Mouse (Mus musculus): ENCODE results near the gene Slc12a8. TPM values are rescaled to one million over a fixed set of nuclear protein-coding genes. Genes with fewer than 3 reads are reported as not detected.

Slc12a8 gene
- total RNA-seq, 2 experiments from 2014 or later, result 1.3 to 1.5 TPM

GRCm38 (mm10) chr16:33537499-33538225, 20.5 kb downstream of the Slc12a8 start:
- intact Hi-C loops (cut with DNase I), result no loop called here
- DNase-seq, result peak; percentile 45

GRCm38 (mm10) chr16:33544346-33544745, 27.2 kb downstream of the Slc12a8 start:
- intact Hi-C loops (cut with DNase I), result no loop called here
- DNase-seq, result no peak

DNA sequence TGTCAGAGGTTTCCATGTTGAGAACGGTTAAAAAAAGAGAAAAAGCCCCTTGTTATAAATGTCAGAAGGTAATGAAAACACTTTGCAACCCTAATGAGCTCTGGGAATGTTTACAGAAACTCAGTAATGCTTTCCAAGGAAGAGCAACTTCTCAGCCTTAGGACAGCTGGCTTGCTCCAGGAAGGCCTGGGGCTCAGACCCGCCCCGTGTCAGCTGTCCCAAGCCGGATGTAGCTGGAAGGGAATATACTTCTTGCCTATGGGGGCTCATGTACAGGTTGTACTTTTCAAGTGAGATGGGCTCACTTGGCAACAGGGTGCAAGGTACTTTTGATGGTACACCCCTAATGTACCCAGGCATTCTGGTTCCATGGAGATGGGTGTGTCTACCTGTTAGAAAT, 28.4 kb downstream of the Slc12a8 start:
- intact Hi-C loops (cut with DNase I), result no loop called here
- DNase-seq, result no peak

- DNase-seq, result peak; percentile 46
- intact Hi-C loops (cut with DNase I), result no loop called here
Measured at GRCm38 (mm10) chr16:33553689-33554342, 36.7 kb downstream of the Slc12a8 start.

DNA sequence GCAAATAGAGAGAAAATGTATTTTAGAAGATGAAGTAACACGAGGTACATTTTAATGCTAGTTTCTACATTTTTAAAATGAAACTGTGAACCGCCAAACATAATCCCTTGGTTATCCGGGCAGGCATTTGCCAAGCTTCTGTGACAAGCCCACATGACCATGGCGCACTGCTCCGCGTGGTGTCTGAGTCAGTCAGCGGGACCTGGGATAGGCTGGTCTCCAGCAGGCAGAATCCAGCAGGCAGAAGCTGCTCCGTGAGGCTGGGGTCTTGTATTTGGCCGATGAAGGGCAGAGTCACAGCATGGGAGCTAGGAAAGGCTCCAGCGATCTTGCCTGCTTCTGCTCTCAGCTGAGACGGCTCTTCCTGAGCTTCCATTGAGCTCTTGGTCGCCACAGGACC, 41.0 kb downstream of the Slc12a8 start:
- intact Hi-C loops (cut with DNase I), result no loop called here

GRCm38 (mm10) chr16:33560281-33560680, 43.2 kb downstream of the Slc12a8 start:
- intact Hi-C loops (cut with DNase I), result no loop called here
- DNase-seq, result peak; percentile 88

More for the DNA sequence above, 41.0 kb downstream of the Slc12a8 start:
- DNase-seq, result peak; percentile 24

- intact Hi-C loops (cut with DNase I), result no loop called here
- DNase-seq, result no peak
Measured at GRCm38 (mm10) chr16:33561308-33562009, 44.3 kb downstream of the Slc12a8 start.

DNA sequence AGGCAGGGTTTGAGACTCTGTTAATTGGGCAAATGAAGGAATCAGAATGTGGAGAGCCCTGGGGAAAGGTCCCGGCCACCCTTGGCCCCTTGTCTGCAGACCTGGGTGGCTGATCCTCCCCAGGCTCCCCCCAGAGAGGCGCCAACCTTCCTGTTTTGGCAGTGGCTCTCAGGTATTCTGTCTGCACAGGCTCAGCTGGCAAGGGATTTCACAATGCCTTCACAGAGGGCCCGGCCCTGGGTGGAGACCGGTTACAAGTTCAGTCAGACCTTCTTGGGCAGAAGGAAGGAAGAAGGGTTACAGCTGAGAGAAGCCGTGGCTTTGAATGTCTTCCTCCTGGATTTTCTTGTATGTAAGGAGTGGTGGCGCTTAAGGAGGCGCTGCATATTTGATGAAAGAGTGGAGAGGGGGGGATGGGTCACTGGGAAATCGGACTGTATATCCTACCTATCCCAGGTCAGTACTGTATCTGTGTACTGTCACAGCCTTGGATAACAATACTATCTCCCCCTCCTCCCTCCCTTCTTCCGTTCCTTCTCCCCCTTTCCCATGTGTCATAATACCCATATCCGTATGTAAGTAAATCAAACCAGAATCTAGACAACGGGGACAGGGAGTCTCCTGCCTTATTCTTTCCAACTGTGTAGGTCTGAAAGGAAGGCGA, 45.9 kb downstream of the Slc12a8 start:
- intact Hi-C loops (cut with DNase I), result no loop called here
- DNase-seq, result no peak

- intact Hi-C loops (cut with DNase I), result no loop called here
- no peak for DNase-seq
Measured at GRCm38 (mm10) chr16:33563538-33564013, 46.4 kb downstream of the Slc12a8 start.

DNA sequence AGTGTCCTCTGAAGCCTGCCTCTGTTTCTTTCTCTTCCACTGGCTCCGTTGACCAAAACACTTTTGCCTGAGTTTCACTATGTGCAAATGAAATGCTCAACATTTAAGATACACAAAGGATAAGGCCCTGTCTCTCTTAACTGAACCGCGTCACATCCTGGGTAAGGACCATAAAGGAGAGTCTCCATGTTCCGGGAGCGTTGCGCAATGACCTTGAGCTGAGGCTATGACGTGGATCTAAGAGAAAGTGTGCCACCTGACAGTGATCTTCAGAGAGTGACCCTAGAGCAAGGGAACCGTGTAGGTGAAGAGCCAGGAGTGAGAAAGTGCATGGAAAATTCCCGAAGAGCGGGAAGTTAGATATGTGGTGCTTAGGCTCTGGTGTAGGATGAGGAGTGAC, 49.3 kb downstream of the Slc12a8 start:
- DNase-seq, result no peak
- intact Hi-C loops (cut with DNase I), result no loop called here

DNA sequence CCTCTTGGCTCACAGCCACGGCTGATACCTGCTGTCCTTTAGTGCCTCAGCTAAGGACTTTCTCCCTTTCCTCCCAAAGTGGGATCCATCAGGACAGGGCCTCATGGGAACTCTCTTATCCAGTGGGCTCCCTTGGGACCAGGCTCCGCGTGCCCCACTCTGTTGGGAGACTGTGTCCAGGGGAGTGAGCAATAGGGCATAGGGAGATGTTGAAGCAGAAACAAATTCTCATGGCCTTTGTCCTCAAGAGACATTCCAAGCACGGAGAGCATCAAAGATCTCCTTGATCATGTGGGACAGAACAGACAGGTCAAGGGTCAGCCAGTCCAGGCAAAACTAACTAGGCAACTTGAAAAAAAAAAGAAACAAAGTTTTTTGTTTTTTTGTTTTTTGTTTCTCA, 50.6 kb downstream of the Slc12a8 start:
- intact Hi-C loops (cut with DNase I), result no loop called here

GRCm38 (mm10) chr16:33568269-33569016, 51.3 kb downstream of the Slc12a8 start:
- intact Hi-C loops (cut with DNase I), result no loop called here
- no peak for DNase-seq

More for the DNA sequence above, 50.6 kb downstream of the Slc12a8 start:
- DNase-seq, result no peak

DNA sequence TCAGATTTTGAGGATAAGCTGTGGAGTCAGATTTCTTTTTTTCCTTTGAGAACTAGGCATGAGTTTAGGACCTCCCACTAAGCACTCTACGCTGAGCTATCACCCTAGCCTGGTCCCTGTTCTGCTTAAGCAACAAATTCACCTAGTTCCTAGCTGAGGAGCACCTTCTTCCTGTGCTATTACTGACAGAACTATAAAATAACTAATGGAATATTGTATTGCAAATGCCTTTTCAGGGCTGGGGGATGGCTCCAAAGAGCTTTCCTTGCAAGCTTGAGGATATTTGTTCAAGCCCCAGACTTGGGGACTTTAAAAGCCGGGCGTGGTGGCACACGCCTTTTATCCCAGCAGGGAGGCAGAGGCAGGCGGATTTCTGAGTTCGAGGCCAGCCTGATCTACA, 55.5 kb downstream of the Slc12a8 start:
- intact Hi-C loops (cut with DNase I), result no loop called here
- no peak for DNase-seq

DNA sequence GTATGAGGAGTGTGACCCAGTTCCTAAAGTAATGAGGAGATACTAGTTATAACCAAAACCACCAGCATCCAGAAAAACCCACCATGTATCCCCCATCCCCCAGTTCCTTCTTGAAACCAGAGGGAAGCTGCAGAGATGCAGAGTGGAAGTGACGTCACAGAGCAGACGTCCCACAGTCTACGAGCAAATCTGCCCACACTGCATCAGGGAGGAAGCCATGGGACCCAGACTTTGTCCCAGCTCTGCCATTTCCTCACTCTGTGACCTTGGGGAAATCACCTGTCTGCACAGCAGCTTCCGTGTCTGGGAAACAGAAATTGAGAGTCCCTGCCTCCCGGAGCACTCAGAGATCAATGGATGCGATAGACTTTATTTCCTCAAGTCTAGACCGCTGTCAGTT, 56.6 kb downstream of the Slc12a8 start:
- intact Hi-C loops (cut with DNase I), result no loop called here
- no peak for DNase-seq

DNA sequence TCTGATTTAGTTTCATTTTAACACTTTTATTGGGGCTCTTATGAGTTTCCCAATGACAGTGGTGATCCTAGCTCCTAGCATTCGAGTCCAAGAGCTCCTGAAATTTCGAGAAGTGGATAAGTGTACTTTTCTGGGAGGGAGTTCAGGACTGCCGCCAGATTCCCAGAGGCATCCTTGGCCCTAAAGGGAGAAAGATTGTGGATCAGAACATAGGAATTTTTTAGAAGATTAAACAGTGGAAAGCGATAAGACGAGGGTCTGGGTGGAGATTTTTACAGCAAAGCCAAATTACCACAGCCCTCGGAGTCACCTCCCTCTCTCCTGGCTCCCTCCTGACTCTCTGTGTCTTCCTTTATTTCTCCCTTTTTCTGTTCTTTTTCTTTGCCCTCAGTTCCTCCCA, 58.6 kb downstream of the Slc12a8 start:
- intact Hi-C loops (cut with DNase I), result no loop called here
- no peak for DNase-seq

GRCm38 (mm10) chr16:33576271-33577189, 59.4 kb downstream of the Slc12a8 start:
- intact Hi-C loops (cut with DNase I), result no loop called here
- no peak for DNase-seq

- no peak for DNase-seq
- intact Hi-C loops (cut with DNase I), result no loop called here
Measured at GRCm38 (mm10) chr16:33578462-33578861, 61.3 kb downstream of the Slc12a8 start.

GRCm38 (mm10) chr16:33580331-33580730, 63.2 kb downstream of the Slc12a8 start:
- intact Hi-C loops (cut with DNase I), result no loop called here
- no peak for DNase-seq

GRCm38 (mm10) chr16:33580736-33581241, 63.7 kb downstream of the Slc12a8 start:
- intact Hi-C loops (cut with DNase I), result no loop called here
- peak; percentile 30 for DNase-seq
